Mouse (Mus musculus): ENCODE measurements around the gene Aida. TPM values are rescaled to one million over a fixed set of nuclear protein-coding genes. Genes with fewer than 3 reads are reported as not detected.
A peak's percentile ranks its signal among the peaks of the same experiment; 100 is the strongest.

Gene Aida
- polyA plus RNA-seq, 1 experiment from 2014 or later, result 23.7 TPM

DNA sequence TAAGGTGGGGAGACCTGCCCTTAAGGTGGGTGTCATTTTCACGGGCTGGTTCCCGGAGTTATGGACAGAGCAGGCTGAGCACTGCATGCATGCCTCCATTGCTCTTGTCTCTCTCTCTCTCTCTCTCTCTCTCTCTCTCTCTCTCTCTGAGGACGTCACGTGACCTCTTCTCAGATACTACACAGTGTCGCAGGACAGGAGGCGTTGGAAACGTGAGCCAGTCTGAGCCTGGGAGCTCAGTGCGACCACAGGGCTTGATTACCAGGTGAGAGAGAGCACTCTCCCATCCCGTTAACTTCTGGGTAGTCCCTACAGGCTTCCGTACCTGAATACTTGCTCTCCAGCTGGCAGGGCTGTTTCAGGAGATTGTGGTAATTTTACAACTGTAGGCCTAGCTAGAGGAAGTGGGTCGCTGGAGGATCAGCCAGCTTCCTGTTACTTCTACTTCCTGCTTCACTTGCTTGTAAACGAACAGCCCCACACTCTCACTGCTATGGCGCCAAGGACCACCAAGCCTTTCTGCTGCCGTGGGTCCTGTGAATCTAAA lies 30.4 kb upstream of the Aida start:
- Histone ChIP-seq H3K4me2 (replicated peaks; ENCODE audit: low read depth, low read length) (no peak overlapping the region), H3K4me3 (ENCODE audit: low read depth, low read length) (no peak overlapping the region), H3K4me1 (ENCODE audit: insufficient read depth, low read depth, low read length) (no peaks in the 10 kb centered on the region), H3K27me3 (replicated peaks; ENCODE audit: insufficient read depth, low read length) (no peaks in the 10 kb centered on the region), H3K36me3 (ENCODE audit: insufficient read depth, low read length) (no peaks in the 10 kb centered on the region), H3K9me3 (ENCODE audit: low read length) (no peaks in the 10 kb centered on the region), H3K9ac (replicated peaks; ENCODE audit: low read depth) (no peak overlapping the region), H3K27ac (ENCODE audit: low read length) (no peak overlapping the region)
- DNase-seq (ENCODE audit: low spot score) (peak; percentile 36), ATAC-seq (no peak)
- TF ChIP-seq CTCF (IDR thresholded peaks at IDR 0.05), result no peak
- no peak for TF ChIP-seq EP300 (IDR thresholded peaks at IDR 0.05)
- 44% methylated on average over 14 of the region's 14 CpGs for WGBS

DNA sequence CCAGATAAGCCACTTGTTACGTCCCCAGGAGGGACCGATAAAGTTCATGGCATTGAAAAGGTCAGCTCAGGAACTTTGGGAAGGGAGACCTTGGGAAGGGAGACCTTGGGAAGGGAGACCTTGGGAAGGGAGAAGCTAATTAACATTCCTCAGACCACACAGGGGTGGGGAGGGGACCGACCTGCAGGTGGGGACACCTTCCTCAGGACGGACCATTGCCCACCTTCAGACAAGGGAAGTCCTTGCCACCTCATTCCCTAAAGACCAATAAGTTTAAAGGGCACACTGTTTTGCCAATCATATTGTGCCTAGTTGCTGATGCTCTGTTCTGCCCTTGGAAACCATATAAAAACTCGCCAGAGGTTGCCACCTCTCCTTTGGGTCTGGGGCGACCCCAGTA lies 28.7 kb upstream of the Aida start:
- Histone ChIP-seq H3K36me3 (ENCODE audit: insufficient read depth, low read length) (no peaks in the 10 kb centered on the region), H3K4me3 (ENCODE audit: low read depth, low read length) (no peak overlapping the region), H3K9me3 (ENCODE audit: low read length) (no peaks in the 10 kb centered on the region), H3K27me3 (replicated peaks; ENCODE audit: insufficient read depth, low read length) (no peaks in the 10 kb centered on the region), H3K27ac (ENCODE audit: low read length) (no peak overlapping the region), H3K9ac (replicated peaks; ENCODE audit: low read depth) (no peak overlapping the region), H3K4me1 (ENCODE audit: insufficient read depth, low read depth, low read length) (no peaks in the 10 kb centered on the region), H3K4me2 (replicated peaks; ENCODE audit: low read depth, low read length) (no peak overlapping the region)
- ATAC-seq, result no peak
- no peak for DNase-seq (ENCODE audit: low spot score)
- WGBS, result 66% methylated on average over 6 of the region's 6 CpGs
- no peak for TF ChIP-seq EP300 (IDR thresholded peaks at IDR 0.05)
- no peak for TF ChIP-seq CTCF (IDR thresholded peaks at IDR 0.05)

DNA sequence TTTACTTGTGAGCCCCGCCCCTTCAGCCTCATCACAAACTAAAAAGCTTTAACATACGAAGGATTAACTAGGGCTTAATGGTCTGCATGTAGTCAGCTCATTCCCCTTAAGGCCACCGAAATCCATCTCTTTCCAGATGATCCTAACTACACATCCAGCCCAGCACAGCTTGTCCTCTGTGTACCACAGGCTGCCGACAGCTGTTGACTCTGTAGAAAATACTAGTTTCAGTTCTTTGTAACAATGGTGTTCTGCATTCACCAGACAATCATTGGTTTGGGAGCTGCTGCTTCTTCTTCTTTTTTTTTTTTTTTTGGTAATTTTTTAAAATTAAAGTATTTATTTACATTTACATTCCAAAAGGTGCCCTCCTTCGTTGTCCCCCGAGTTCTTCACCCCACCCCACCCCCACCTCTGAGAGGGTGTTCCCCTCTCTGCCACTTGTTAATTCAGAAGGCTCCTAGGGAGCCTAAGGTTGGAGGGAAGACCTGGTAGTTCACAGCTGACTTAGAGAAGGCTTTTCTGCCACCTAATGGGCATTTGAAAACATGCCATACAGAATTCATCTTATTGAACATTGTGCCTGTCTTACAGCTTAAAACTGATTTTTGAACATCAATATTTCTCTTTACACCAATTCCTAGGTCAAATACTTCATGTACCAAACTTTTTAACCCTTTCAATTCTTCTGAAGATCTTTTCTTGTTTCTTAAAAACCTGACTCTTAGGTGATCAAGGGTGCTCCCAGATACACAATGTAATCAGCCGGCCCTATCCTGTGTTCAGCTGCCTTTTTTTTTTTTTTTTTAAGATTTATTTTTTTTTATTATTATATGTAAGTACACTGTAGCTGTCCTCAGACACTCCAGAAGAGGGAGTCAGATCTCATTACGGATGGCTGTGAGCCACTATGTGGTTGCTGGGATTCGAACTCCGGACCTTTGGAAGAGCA lies 23.2 kb upstream of the Aida start:
- 52% methylated on average over 10 of the region's 10 CpGs for WGBS
- ATAC-seq, result peak; percentile 47; the same call in 1 of the 2 replicates
- DNase-seq (ENCODE audit: low spot score), result peak; percentile 70

DNA sequence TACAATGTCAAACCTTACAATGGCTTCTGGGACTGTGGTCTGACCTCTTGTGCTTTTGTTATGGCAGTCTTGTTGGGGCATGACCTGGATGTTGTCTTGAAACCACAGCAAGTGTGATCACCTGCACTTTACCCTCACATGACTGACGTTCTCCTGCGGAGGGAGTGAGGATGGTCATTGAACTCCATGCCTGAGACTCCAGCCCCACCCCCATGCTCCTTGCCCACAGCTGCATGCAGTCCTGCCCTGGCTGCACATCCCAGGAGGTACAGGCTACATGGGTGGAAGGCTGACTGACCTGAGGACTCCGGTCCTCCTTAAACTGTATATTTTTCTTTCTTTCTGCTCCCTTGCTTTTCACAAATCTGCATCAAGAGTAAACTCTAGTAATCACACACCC lies 22.0 kb upstream of the Aida start:
- Histone ChIP-seq H3K9me3 (ENCODE audit: low read length) (no peaks in the 10 kb centered on the region), H3K4me3 (ENCODE audit: low read depth, low read length) (no peak overlapping the region), H3K27ac (ENCODE audit: low read length) (no peak overlapping the region), H3K27me3 (replicated peaks; ENCODE audit: insufficient read depth, low read length) (no peaks in the 10 kb centered on the region), H3K4me2 (replicated peaks; ENCODE audit: low read depth, low read length) (no peak overlapping the region), H3K9ac (replicated peaks; ENCODE audit: low read depth) (no peak overlapping the region), H3K4me1 (ENCODE audit: insufficient read depth, low read depth, low read length) (no peaks in the 10 kb centered on the region), H3K36me3 (ENCODE audit: insufficient read depth, low read length) (peaks cover 4% of the 10 kb centered on the region; the same call in 1 of the 2 replicates)
- DNase-seq (ENCODE audit: low spot score) (no peak), ATAC-seq (no peak)
- TF ChIP-seq EP300 (IDR thresholded peaks at IDR 0.05) (no peak), CTCF (IDR thresholded peaks at IDR 0.05) (no peak)
- 41% methylated on average over 3 of the region's 3 CpGs for WGBS

More for the DNA sequence above, 23.2 kb upstream of the Aida start:
- H3K36me3 ChIP-seq (ENCODE audit: insufficient read depth, low read length), result no peaks in the 10 kb centered on the region
- no peaks in the 10 kb centered on the region for H3K9me3 ChIP-seq (ENCODE audit: low read length)
- no peaks in the 10 kb centered on the region for H3K4me1 ChIP-seq (ENCODE audit: insufficient read depth, low read depth, low read length)
- no peak overlapping the region for H3K4me3 ChIP-seq (ENCODE audit: low read depth, low read length)
- TF ChIP-seq CTCF (IDR thresholded peaks at IDR 0.05) (peak; percentile 64), EP300 (IDR thresholded peaks at IDR 0.05) (no peak)
- H3K27ac ChIP-seq (ENCODE audit: low read length), result no peak overlapping the region
- H3K4me2 ChIP-seq (replicated peaks; ENCODE audit: low read depth, low read length), result no peak overlapping the region
- no peaks in the 10 kb centered on the region for H3K27me3 ChIP-seq (replicated peaks; ENCODE audit: insufficient read depth, low read length)
- no peak overlapping the region for H3K9ac ChIP-seq (replicated peaks; ENCODE audit: low read depth)

DNA sequence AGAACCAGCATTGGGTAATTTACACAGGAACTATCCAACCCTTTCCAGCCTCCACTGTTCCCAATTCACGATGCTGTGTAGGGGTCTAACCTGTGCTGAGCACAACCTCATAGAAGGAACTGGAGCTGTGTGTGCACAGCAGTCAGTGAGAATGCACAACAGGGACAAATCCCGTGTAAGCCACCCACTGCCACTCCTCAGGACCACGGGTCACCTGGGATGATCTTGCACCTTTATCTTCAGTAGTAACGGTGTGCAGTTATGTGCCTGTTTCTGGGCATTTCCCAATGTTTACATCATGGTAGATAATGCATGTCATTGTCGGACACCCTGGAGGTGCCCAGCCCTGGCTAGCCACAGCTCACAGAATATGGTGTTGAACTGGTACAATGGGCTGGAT lies 20.6 kb upstream of the Aida start:
- H3K4me3 ChIP-seq (ENCODE audit: low read depth, low read length), result no peak overlapping the region
- 55% methylated on average over 5 of the region's 5 CpGs for WGBS
- no peaks in the 10 kb centered on the region for H3K9me3 ChIP-seq (ENCODE audit: low read length)
- DNase-seq (ENCODE audit: low spot score), result no peak
- no peak for ATAC-seq
- H3K4me2 ChIP-seq (replicated peaks; ENCODE audit: low read depth, low read length), result no peak overlapping the region
- no peaks in the 10 kb centered on the region for H3K27me3 ChIP-seq (replicated peaks; ENCODE audit: insufficient read depth, low read length)
- no peak overlapping the region for H3K9ac ChIP-seq (replicated peaks; ENCODE audit: low read depth)
- H3K36me3 ChIP-seq (ENCODE audit: insufficient read depth, low read length), result peaks cover 16% of the 10 kb centered on the region
- TF ChIP-seq EP300 (IDR thresholded peaks at IDR 0.05) (no peak), CTCF (IDR thresholded peaks at IDR 0.05) (no peak)
- H3K27ac ChIP-seq (ENCODE audit: low read length), result no peak overlapping the region
- H3K4me1 ChIP-seq (ENCODE audit: insufficient read depth, low read depth, low read length), result no peaks in the 10 kb centered on the region

DNA sequence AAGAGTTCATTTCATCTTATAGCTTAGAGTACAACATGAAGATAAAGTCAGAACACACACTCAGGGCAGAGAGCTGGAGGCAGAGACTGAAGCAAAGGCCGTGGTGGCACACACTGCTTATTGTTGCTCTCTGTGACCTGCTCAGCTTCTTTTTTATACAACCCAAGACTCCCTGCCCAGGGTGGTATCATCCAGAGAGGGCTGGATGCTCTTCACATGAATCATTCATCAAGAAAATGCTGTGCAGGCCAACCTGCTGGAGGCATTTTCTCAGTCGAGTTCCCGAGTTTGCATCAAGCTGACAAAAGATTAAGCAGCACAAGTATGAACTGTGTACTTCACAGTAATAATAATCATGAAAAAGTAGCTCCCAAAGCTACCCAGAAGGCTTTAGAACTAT lies 8.0 kb upstream of the Aida start:
- Histone ChIP-seq H3K4me3 (ENCODE audit: low read depth, low read length) (no peak overlapping the region), H3K4me1 (ENCODE audit: insufficient read depth, low read depth, low read length) (no peaks in the 10 kb centered on the region), H3K27me3 (replicated peaks; ENCODE audit: insufficient read depth, low read length) (no peaks in the 10 kb centered on the region), H3K9me3 (ENCODE audit: low read length) (no peaks in the 10 kb centered on the region), H3K9ac (replicated peaks; ENCODE audit: low read depth) (no peak overlapping the region), H3K36me3 (ENCODE audit: insufficient read depth, low read length) (peaks cover 43% of the 10 kb centered on the region), H3K27ac (ENCODE audit: low read length) (no peak overlapping the region), H3K4me2 (replicated peaks; ENCODE audit: low read depth, low read length) (no peak overlapping the region)
- no peak for ATAC-seq
- 88% methylated on average over 3 of the region's 3 CpGs for WGBS
- TF ChIP-seq CTCF (IDR thresholded peaks at IDR 0.05) (no peak), EP300 (IDR thresholded peaks at IDR 0.05) (no peak)
- no peak for DNase-seq (ENCODE audit: low spot score)

Data from lung, postnatal 0 days (tissue).